Mouse (Mus musculus) gastrocnemius, adult 18-20 months (tissue): ENCODE data around the gene C1qtnf9. TPM values are rescaled to one million over a fixed set of nuclear protein-coding genes. Genes with fewer than 3 reads are reported as not detected.
A peak's percentile ranks its signal among the peaks of the same experiment; 100 is the strongest.

Experiments
- DNase-seq: peaks from one replicate; pipeline ENCODE4 v3.0.0; 2021; ENCODE audit warnings: low spot score
- long read RNA-seq, 2 experiments: library from polyadenylated mRNA; stranded (forward); transcript quantifications; one replicate each; pipeline ENCODE4 v2.0.0; 2021
- total RNA-seq, 2 experiments: library from RNA; stranded (reverse); gene quantifications; 2 replicates each; pipeline ENCODE4 v1.2.3; 2021

C1qtnf9 gene
- total RNA-seq: 10 to 100 TPM; 15.1 to 15.7 TPM
- long read RNA-seq, experiment 1, transcript C1qtnf9-201 (4 exons, 1,903 nt): major isoform, 10 of 10 reads
- long read RNA-seq, experiment 1, partial matches to known transcripts: 0 of 10 reads
- long read RNA-seq, experiment 1, other reads (novel, unspliced or antisense): 0 of 10 reads
- long read RNA-seq, experiment 2, transcript C1qtnf9-201 (4 exons, 1,903 nt): major isoform, 6 of 9 reads
- long read RNA-seq, experiment 2, partial matches to known transcripts: 2 of 9 reads
- long read RNA-seq, experiment 2, other reads (novel, unspliced or antisense): 1 of 9 reads

DNA sequence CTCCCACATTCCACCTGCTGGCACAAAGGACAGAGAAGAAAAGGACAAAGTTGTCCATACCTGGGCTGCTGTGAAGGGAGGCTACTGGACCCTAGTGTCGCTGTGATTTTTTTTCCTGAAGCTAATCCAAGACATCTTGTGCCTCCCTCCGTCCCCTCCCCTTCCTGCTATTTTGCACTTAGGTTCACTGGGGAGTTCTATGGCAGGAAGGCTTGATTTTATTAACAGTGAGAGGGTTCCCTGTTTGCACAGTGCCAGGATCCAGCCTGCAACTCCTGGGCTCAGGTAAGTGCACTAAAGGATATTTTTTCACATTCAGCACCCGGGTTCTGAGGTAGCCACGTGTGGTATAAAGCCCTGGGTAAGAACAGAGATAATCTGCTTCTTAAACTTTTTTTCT is at the start of gene C1qtnf9:
C1qtnf9 (plus strand) TSS at position 251 of the 400 bp plus-strand sequence.
- DNase-seq: no peak

GRCm38 (mm10) chr14:60721304-60721703 is 46.6 kb upstream of the C1qtnf9 start:
- DNase-seq: no peak

GRCm38 (mm10) chr14:60721938-60722337 is 46.0 kb upstream of the C1qtnf9 start:
- DNase-seq: no peak

DNA sequence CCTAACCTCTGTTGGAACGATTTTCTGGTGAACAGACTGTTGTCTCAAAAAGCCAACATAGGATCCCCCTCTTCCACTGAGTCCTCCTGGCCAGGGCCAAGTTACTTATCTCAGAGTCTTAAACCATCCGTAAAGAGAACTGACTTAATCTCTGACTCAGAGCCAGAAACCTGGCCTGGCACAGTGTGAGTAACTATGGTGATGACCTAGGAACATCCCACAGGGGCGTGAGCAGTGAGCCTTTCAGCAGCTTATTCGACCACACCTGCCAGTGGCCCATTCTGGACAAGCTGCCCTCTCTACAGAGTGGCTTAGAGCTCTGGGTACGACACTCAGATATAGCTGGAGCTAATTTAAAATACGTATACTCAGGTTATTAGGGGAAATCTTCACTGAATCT is 41.8 kb upstream of the C1qtnf9 start:
- no peak for DNase-seq

GRCm38 (mm10) chr14:60727130-60727529 is 40.8 kb upstream of the C1qtnf9 start:
- DNase-seq: no peak

- no peak for DNase-seq
Measured at GRCm38 (mm10) chr14:60732081-60732480, 35.9 kb upstream of the C1qtnf9 start.

- DNase-seq: no peak
Measured at GRCm38 (mm10) chr14:60732787-60733186, 35.1 kb upstream of the C1qtnf9 start.

DNA sequence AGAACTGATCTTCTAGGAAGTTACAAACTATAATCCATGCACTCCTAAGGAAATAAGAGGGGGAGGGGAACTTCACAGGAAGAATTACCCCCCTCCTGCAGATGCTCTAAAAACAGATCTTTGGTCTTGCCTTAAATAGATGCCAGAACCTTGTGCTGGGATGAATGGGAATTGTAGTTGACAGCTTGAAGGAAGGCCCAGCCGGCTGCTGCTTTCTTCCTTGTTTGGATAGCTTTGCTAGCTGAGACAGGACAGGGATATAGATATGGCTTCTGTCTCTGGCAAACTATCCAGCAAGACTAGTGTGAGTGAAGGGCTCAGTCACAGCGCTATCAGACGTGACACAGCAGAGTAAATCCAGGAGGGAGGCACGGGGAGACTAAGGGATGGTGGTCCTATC is 34.2 kb upstream of the C1qtnf9 start:
- DNase-seq: no peak

GRCm38 (mm10) chr14:60735206-60735605 is 32.7 kb upstream of the C1qtnf9 start:
- no peak for DNase-seq

DNA sequence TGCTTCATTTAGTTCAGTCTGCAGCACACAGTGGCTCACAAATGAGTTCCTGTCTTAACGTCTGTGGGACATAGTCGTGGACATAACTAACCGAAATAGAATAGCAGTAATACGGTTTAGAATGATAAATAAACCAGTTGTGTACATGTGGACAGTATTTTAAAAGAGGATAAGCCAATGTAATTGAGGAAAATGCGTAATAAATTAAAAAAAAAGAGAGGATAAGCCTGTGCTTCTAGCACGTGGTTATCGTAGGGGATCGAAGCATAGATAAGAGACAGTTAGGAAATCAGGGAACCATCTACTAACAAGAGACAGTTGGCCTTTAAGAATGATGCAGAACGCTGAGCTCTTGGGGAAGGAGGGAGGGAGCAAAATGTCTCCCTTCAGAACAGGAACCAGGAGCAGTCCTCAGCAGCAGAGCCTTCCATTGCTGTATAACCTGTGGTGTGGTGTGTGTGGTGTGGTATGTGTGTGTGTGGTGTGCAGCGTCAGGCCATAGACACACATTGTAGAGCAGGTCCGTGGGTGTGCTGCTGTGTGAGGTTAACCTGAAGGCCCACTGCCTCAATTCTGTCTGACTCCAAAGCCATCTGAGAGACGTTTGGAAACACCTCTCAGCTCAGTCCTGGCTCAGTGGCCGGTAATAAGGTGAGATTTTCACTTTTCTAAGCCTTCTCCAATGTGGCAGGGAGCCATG is 31.9 kb upstream of the C1qtnf9 start:
- DNase-seq: no peak

- peak; percentile 22 for DNase-seq
Measured at GRCm38 (mm10) chr14:60736591-60737192, 31.2 kb upstream of the C1qtnf9 start.

DNA sequence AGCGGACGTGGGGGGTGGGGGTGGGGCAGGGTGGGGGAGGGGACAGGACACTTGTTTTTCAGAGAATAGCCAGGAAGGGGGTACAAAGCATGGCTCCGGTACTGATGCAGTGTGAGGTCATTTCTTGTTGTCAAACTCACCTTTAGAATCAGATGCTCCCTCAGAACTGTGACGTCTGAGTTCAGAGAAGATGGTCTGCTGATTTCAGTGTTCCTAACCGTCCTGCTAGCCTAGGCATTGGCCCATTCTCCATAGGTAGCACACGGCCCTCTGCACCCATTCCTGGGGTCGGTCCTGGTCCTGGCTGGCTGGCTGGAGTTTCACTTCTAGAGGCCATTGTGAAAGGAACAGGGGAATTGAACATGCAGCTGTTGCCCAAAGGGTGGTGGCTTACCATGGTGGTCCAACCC is 30.7 kb upstream of the C1qtnf9 start:
- no peak for DNase-seq

- no peak for DNase-seq
Measured at GRCm38 (mm10) chr14:60738434-60738938, 29.4 kb upstream of the C1qtnf9 start.

DNA sequence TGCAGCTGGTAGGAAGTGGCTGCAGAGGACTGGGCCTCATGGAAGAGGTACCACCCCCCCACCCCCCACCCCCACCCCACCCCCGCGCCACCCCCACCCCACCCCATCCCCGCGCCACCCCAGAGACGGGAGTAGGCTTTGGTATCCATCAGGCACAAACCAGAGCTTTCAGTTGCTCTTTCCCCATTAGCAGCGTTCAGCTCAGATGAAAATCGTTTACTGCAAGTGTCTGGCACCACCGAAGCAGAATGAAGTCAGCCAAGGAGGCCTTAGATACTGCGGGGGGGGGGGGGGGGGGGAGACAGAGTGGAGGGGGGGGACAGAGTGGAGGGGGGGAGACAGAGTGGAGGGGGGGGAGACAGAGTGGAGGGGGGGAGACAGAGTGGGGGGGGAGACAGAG is 28.8 kb upstream of the C1qtnf9 start:
- DNase-seq: no peak

DNA sequence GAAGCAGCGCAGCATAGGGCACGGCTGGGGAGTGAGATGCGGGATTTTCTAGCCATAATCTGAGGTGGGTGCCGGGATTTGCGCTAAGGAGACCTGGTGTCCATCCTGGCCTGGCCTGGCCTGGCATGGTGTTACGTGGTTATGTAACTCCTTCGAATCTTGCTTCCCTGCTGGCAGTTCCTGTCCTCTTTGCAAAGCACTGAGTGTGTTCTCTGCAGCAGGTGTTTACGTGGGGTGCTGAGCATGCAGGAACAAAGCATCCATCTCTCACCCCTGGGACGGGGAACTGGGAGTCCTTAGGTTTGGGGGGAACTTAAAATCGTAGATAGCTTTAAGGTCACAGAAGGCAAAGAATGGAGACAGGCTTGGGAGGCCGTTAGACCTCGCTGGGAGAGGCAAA is 28.3 kb upstream of the C1qtnf9 start:
- DNase-seq: no peak

DNA sequence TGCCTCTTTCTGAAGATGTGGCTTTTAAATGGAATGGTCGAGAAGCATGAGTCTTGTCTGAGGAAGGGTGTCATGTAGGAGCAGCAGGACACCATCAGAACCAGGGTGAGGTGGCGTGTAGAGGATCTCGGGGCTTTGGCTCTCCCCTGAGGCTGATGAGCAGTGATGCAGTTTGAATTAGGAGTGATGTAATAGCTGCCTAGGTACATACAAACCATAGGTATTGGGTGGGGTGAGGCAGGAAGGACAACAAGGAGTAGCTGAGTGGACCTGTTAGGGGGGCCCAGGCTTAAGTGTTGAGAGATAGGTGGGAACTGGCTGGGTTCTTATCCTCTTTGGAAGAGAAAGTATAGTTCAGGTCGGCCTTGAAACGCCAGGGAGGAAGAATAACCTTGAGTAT is 27.4 kb upstream of the C1qtnf9 start:
- DNase-seq: no peak

GRCm38 (mm10) chr14:60741033-60741432 is 26.9 kb upstream of the C1qtnf9 start:
- no peak for DNase-seq

DNA sequence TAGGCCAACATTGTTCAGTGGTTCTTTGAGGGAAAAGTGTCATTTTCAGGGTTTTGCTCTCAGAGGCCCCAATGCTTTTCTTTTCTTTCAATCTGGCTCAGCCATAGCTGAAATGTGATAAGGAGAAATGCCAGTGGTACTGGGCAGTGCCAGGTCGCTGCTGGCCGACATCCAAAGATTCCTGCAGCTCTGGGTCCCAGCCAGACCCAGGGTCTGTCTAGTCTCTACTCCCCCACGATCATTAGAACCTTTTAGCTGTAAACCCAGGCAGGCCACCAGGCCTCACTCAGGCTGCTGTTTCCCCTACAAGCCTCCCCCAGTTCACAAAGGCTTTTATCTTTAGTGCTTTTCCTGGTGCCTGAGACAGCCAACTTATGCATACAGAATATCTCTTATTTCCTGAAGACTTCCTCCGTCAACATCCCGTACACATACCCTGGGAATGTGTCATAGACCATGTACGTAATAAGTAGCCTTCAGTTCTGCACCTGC is 26.4 kb upstream of the C1qtnf9 start:
- DNase-seq: no peak

GRCm38 (mm10) chr14:60743681-60744080 is 24.3 kb upstream of the C1qtnf9 start:
- no peak for DNase-seq

DNA sequence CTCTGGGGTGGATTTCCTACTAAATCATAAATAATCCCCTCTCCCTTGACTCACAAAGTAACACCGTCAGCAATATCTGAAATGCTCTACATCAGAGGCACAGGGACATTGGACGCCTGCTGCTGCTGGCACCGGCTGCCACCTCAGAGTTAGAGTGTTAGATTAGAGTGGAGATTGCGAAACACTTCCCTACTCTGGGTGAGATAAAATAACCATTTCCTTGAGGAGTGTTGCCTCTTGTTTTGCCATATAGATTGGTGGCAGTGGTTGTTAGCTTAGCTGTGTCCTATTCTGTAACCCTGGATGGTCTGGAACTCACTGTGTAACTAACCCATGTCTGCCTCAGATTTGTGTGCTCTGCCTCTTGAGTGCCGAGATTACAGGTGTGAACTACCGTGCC is 22.7 kb upstream of the C1qtnf9 start:
- DNase-seq: no peak

- no peak for DNase-seq
Measured at GRCm38 (mm10) chr14:60746141-60746540, 21.8 kb upstream of the C1qtnf9 start.

- DNase-seq: no peak
Measured at GRCm38 (mm10) chr14:60747154-60747870, 20.6 kb upstream of the C1qtnf9 start.
